Mouse (Mus musculus) forebrain, embryonic 15.5 days (tissue): ENCODE measurements around the gene Msrb2. TPM values are rescaled to one million over a fixed set of nuclear protein-coding genes. Genes with fewer than 3 reads are reported as not detected.

Experiments
- ATAC-seq: fragments of 200-750 bp; cut with Nextera tagmentation; replicated peaks from 2 replicates; pipeline ENCODE4 v1.8.0; 2017; ENCODE audit warnings: mild to moderate bottlenecking, moderate TSS enrichment, moderate library complexity
- H3K27ac ChIP-seq: fragments of 300-500 bp; sonication (generic); replicated peaks from 2 replicates; pipeline ENCODE4 v1.5.1; 2015; ENCODE audit warnings: mild to moderate bottlenecking, inconsistent platforms
- H3K27me3 ChIP-seq: fragments of 300-500 bp; sonication (generic); 2 replicates; pipeline ENCODE4 v1.6.1; 2015; ENCODE audit warnings: inconsistent platforms
- H3K36me3 ChIP-seq: fragments of 300-500 bp; sonication (generic); 2 replicates; pipeline ENCODE4 v1.6.1; 2015; ENCODE audit warnings: mild to moderate bottlenecking, inconsistent platforms
- H3K4me1 ChIP-seq: fragments of 300-500 bp; sonication (generic); 2 replicates; pipeline ENCODE4 v1.6.1; 2015; ENCODE audit warnings: inconsistent platforms
- H3K4me2 ChIP-seq: fragments of 300-500 bp; sonication (generic); replicated peaks from 2 replicates; pipeline ENCODE4 v1.6.1; 2015; ENCODE audit warnings: mild to moderate bottlenecking, inconsistent platforms
- H3K4me3 ChIP-seq: fragments of 300-500 bp; sonication (generic); 2 replicates; pipeline ENCODE4 v1.5.1; 2015; ENCODE audit warnings: mild to moderate bottlenecking, inconsistent platforms
- H3K9ac ChIP-seq: fragments of 300-500 bp; sonication (generic); replicated peaks from 2 replicates; pipeline ENCODE4 v1.6.1; 2015; ENCODE audit warnings: mild to moderate bottlenecking, inconsistent platforms
- H3K9me3 ChIP-seq: fragments of 300-500 bp; sonication (generic); 2 replicates; pipeline ENCODE4 v1.6.1; 2016; ENCODE audit warnings: inconsistent platforms
- WGBS: fragments of 180-500 bp; shearing (Covaris S2); methylation state at CpG from one replicate; pipeline ENCODE4 v1.1.7; 2015; ENCODE audit warnings: mixed read lengths; 5-methylcytosine and 5-hydroxymethylcytosine counted together
- polyA plus RNA-seq: library from polyadenylated mRNA; unstranded; fragments of >200 nt; fragmentation: Nextera tagmentation; extraction: Ambion mirVana; gene quantifications from 2 replicates; pipeline ENCODE4 v1.2.1, GENCODE M21; 2015

Gene Msrb2
- polyA plus RNA-seq, 1 experiment from 2014 or later: 7.9 TPM

- no peak overlapping the region for H3K9ac ChIP-seq
- H3K4me2 ChIP-seq: peak overlapping the region; percentile 51
- 0% methylated on average over 33 of the region's 33 CpGs for WGBS
- H3K4me1 ChIP-seq: peaks cover 24% of the 10 kb centered on the region
- peak overlapping the region; percentile 35 for H3K4me3 ChIP-seq
- ATAC-seq: peak; percentile 26; the same call in 1 of the 2 replicates
- no peaks in the 10 kb centered on the region for H3K9me3 ChIP-seq
- H3K27ac ChIP-seq: no peak overlapping the region
- H3K36me3 ChIP-seq: no peaks in the 10 kb centered on the region
- H3K27me3 ChIP-seq: peaks cover 92% of the 10 kb centered on the region
Measured at GRCm38 (mm10) chr2:19430746-19431145, 59.5 kb downstream of the Msrb2 start.

- WGBS: 1% methylated on average over 18 of the region's 18 CpGs
- peaks cover 94% of the 10 kb centered on the region for H3K27me3 ChIP-seq
- H3K4me3 ChIP-seq: peak overlapping the region; percentile 35
- peaks cover 24% of the 10 kb centered on the region for H3K4me1 ChIP-seq
- ATAC-seq: peak; percentile 71; the same call in 1 of the 2 replicates
- H3K9ac ChIP-seq: no peak overlapping the region
- H3K27ac ChIP-seq: no peak overlapping the region
- no peaks in the 10 kb centered on the region for H3K9me3 ChIP-seq
- peak overlapping the region; percentile 51 for H3K4me2 ChIP-seq
- no peaks in the 10 kb centered on the region for H3K36me3 ChIP-seq
Measured at GRCm38 (mm10) chr2:19431186-19431585, 59.9 kb downstream of the Msrb2 start.

GRCm38 (mm10) chr2:19431614-19432323 is 60.5 kb downstream of the Msrb2 start:
- 2% methylated on average over 41 of the region's 41 CpGs for WGBS
- no peak overlapping the region for H3K9ac ChIP-seq
- no peak overlapping the region for H3K4me3 ChIP-seq
- H3K36me3 ChIP-seq: no peaks in the 10 kb centered on the region
- H3K4me2 ChIP-seq: no peak overlapping the region
- peaks cover 24% of the 10 kb centered on the region for H3K4me1 ChIP-seq
- peak; percentile 63 for ATAC-seq
- H3K9me3 ChIP-seq: no peaks in the 10 kb centered on the region
- no peak overlapping the region for H3K27ac ChIP-seq
- peaks cover 88% of the 10 kb centered on the region for H3K27me3 ChIP-seq

- WGBS: 1% methylated on average over 9 of the region's 9 CpGs
- peaks cover 26% of the 10 kb centered on the region for H3K4me1 ChIP-seq
- H3K4me2 ChIP-seq: no peak overlapping the region
- no peaks in the 10 kb centered on the region for H3K9me3 ChIP-seq
- H3K27ac ChIP-seq: no peak overlapping the region
- peaks cover 85% of the 10 kb centered on the region for H3K27me3 ChIP-seq
- H3K4me3 ChIP-seq: no peak overlapping the region
- H3K9ac ChIP-seq: no peak overlapping the region
- no peaks in the 10 kb centered on the region for H3K36me3 ChIP-seq
- no peak for ATAC-seq
Measured at GRCm38 (mm10) chr2:19444346-19444745, 73.1 kb downstream of the Msrb2 start.

Other genes with a start within 250 kb of the Msrb2 start
- gene Armc3, start 172.1 kb upstream of the Msrb2 start, polyA plus RNA-seq: 0.95 and 1.4 TPM in 2 replicates
- gene Ptf1a, start 74.2 kb downstream of the Msrb2 start, polyA plus RNA-seq: 0.11 TPM in 1 of 2 replicates, not detected in the other
- not detected in 2 replicates for gene 4921504E06Rik, start 182.5 kb downstream of the Msrb2 start, polyA plus RNA-seq